Mouse (Mus musculus) lung, adult 2 months (tissue): ENCODE results near the gene Ptpra. TPM values are rescaled to one million over a fixed set of nuclear protein-coding genes. Genes with fewer than 3 reads are reported as not detected.

Experiments
- DNase-seq: peaks from one replicate; pipeline ENCODE4 v3.0.0; 2022
- H3K4me1 ChIP-seq: fragments of 200-500 bp; 2 replicates; pipeline ENCODE4 v1.6.1; 2011; ENCODE audit warnings: low read length; ENCODE audit not compliant: control insufficient read depth, insufficient read depth
- H3K4me3 ChIP-seq: fragments of 200-500 bp; replicated peaks from 2 replicates; pipeline ENCODE3; 2011; ENCODE audit warnings: low read depth, mild to moderate bottlenecking, control low read depth, low read length; ENCODE audit errors: extremely low read depth
- CTCF ChIP-seq: fragments of 200-500 bp; IDR thresholded peaks from 2 replicates; pipeline ENCODE4 v1.5.1; 2011; ENCODE audit warnings: mild to moderate bottlenecking, low read length, control low read depth; ENCODE audit not compliant: insufficient read depth
- POLR2A ChIP-seq: fragments of 200-500 bp; IDR thresholded peaks from 2 replicates; pipeline ENCODE4 v1.6.1; 2011; ENCODE audit warnings: low read depth, mild to moderate bottlenecking, control low read depth, low read length, borderline replicate concordance; ENCODE audit errors: extremely low read depth
- WGBS: fragments of 180-500 bp; shearing (Covaris S2); methylation state at CpG from one replicate; pipeline ENCODE4 v1.1.7; 2018; 5-methylcytosine and 5-hydroxymethylcytosine counted together
- polyA plus RNA-seq: library from polyadenylated mRNA; depleted of rRNA; stranded (reverse); fragments of >200 nt; gene quantifications from 2 replicates; pipeline ENCODE4 v1.2.3, GENCODE M21; 2012

The Ptpra gene
- polyA plus RNA-seq, 1 experiment, result 64.3 TPM

GRCm38 (mm10) chr2:130535017-130535416 is 84.9 kb downstream of the Ptpra start:
- no peak for TF ChIP-seq POLR2A
- TF ChIP-seq CTCF, result no peak
- Histone ChIP-seq H3K4me3 (no peak overlapping the region), H3K4me1 (no peaks in the 10 kb centered on the region)
- 81% methylated on average over 6 of the region's 6 CpGs for WGBS
- DNase-seq, result no peak

GRCm38 (mm10) chr2:130536890-130537289 is 86.8 kb downstream of the Ptpra start:
- Histone ChIP-seq H3K4me1 (no peaks in the 10 kb centered on the region), H3K4me3 (no peak overlapping the region)
- 64% methylated on average over 3 of the region's 3 CpGs for WGBS
- TF ChIP-seq POLR2A (no peak), CTCF (no peak)
- DNase-seq, result no peak

GRCm38 (mm10) chr2:130538876-130539546 is 88.9 kb downstream of the Ptpra start:
- TF ChIP-seq POLR2A (no peak), CTCF (no peak)
- Histone ChIP-seq H3K4me1 (no peaks in the 10 kb centered on the region), H3K4me3 (no peak overlapping the region)
- WGBS, result 87% methylated on average over 8 of the region's 8 CpGs
- DNase-seq, result no peak

GRCm38 (mm10) chr2:130540266-130540665 is 90.2 kb downstream of the Ptpra start:
- Histone ChIP-seq H3K4me1 (no peaks in the 10 kb centered on the region), H3K4me3 (no peak overlapping the region)
- DNase-seq, result no peak
- TF ChIP-seq CTCF (no peak), POLR2A (no peak)
- WGBS, result 66% methylated on average over 9 of the region's 9 CpGs

GRCm38 (mm10) chr2:130546957-130547356 is 96.9 kb downstream of the Ptpra start:
- TF ChIP-seq POLR2A (no peak), CTCF (no peak)
- WGBS, result 80% methylated on average over 8 of the region's 8 CpGs
- Histone ChIP-seq H3K4me1 (no peaks in the 10 kb centered on the region), H3K4me3 (no peak overlapping the region)
- DNase-seq, result no peak

- H3K4me1 ChIP-seq, result no peaks in the 10 kb centered on the region
- no peak overlapping the region for H3K4me3 ChIP-seq
- TF ChIP-seq POLR2A, result no peak
- no peak for TF ChIP-seq CTCF
- no peak for DNase-seq
- WGBS, result 84% methylated on average over 7 of the region's 7 CpGs
Measured at GRCm38 (mm10) chr2:130554841-130555240, 104.8 kb downstream of the Ptpra start.

- 88% methylated on average over 1 of the region's 1 CpGs for WGBS
- no peaks in the 10 kb centered on the region for H3K4me1 ChIP-seq
- no peak overlapping the region for H3K4me3 ChIP-seq
- no peak for DNase-seq
- TF ChIP-seq POLR2A (no peak), CTCF (no peak)
Measured at GRCm38 (mm10) chr2:130556292-130556691, 106.2 kb downstream of the Ptpra start.

- 97% methylated on average over 2 of the region's 2 CpGs for WGBS
- TF ChIP-seq POLR2A (no peak), CTCF (no peak)
Measured at GRCm38 (mm10) chr2:130557462-130557861, 107.4 kb downstream of the Ptpra start.

GRCm38 (mm10) chr2:130558015-130558414 is 107.9 kb downstream of the Ptpra start:
- DNase-seq, result no peak
- 83% methylated on average over 2 of the region's 2 CpGs for WGBS
- H3K4me1 ChIP-seq, result no peaks in the 10 kb centered on the region
- no peak for TF ChIP-seq CTCF
- H3K4me3 ChIP-seq, result no peak overlapping the region

More at GRCm38 (mm10) chr2:130557462-130557861, 107.4 kb downstream of the Ptpra start:
- H3K4me3 ChIP-seq, result no peak overlapping the region
- no peak for DNase-seq
- H3K4me1 ChIP-seq, result no peaks in the 10 kb centered on the region
